Mouse (Mus musculus): ENCODE measurements around the gene Gm8232. TPM values are rescaled to one million over a fixed set of nuclear protein-coding genes. Genes with fewer than 3 reads are reported as not detected.
"Not testable (repeated sequence)": the region's sequence is repeated elsewhere in the genome, so short reads cannot be mapped to it uniquely, and the experiment has no call there.

Gm8232 gene
- total RNA-seq (2022): not detected

DNA sequence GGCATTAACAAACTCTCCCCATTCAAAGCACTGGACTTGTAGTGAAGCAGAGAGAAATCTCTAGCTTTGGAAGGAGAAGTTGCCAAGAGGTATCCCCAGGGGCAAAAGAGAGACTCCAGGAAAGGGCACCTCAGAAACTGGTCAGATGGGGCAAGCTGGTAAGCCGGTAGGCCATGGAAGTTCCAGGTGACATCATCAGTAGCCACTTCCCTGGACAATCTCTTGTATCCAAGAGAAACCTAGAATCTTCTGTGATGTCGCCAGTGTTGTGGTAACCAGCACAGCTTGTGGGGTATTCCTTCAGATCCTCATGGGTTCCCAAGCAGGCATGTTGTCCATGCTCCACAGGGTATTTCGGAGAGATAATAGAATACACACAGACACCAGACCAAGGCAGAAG is at the start of gene Gm8232:
Gene Gm8232 (plus strand): TSS at position 301 of the 400 bp plus-strand sequence.
- DNase-seq (ENCODE audit: low spot score in 2 of 2): not testable (repeated sequence)

GRCm38 (mm10) chr14:44384233-44384632 is 49.2 kb upstream of the Gm8232 start:
- not testable (repeated sequence) for DNase-seq (ENCODE audit: low spot score in 2 of 2)

GRCm38 (mm10) chr14:44410588-44410987 is 22.8 kb upstream of the Gm8232 start, which contains the start of gene Gm3371:
Gene Gm3371 (minus strand): TSS chr14:44410688.
- not testable (repeated sequence) for DNase-seq (ENCODE audit: low spot score in 2 of 2)

Other genes starting within 250 kb of the Gm8232 start
- gene Gm8212, start 236.0 kb upstream of the Gm8232 start, total RNA-seq (2022): not detected
- gene 4930503E14Rik, start 220.4 kb upstream of the Gm8232 start, total RNA-seq (2022): not detected
- gene Gm8220, start 148.1 kb upstream of the Gm8232 start, total RNA-seq (2022): not detected
- not detected for gene Gm5930, start 95.1 kb upstream of the Gm8232 start, total RNA-seq (2022)
- not detected for gene Gm8229, start 68.3 kb upstream of the Gm8232 start, total RNA-seq (2022)
- gene Gm3371, start 22.9 kb upstream of the Gm8232 start, total RNA-seq (2022): not detected
- gene BC061237, start 58.8 kb downstream of the Gm8232 start, total RNA-seq (2022): not detected
- not detected for gene Gm17093, start 84.6 kb downstream of the Gm8232 start, total RNA-seq (2022)
- gene Gm8247, start 149.5 kb downstream of the Gm8232 start, total RNA-seq (2022): not detected
- gene Gm5624, start 194.3 kb downstream of the Gm8232 start, total RNA-seq (2022): not detected

Measured in gastrocnemius, adult 8-10 months (tissue).